Mouse (Mus musculus) lung, adult 2 months (tissue): ENCODE measurements around the gene Otulinl. TPM values are rescaled to one million over a fixed set of nuclear protein-coding genes. Genes with fewer than 3 reads are reported as not detected.

Experiments used
- DNase-seq: peaks from one replicate; pipeline ENCODE4 v3.0.0; 2022
- H3K4me1 ChIP-seq: fragments of 200-500 bp; 2 replicates; pipeline ENCODE4 v1.6.1; 2011; ENCODE audit warnings: low read length; ENCODE audit not compliant: control insufficient read depth, insufficient read depth
- H3K4me3 ChIP-seq: fragments of 200-500 bp; replicated peaks from 2 replicates; pipeline ENCODE3; 2011; ENCODE audit warnings: low read depth, mild to moderate bottlenecking, control low read depth, low read length; ENCODE audit errors: extremely low read depth
- CTCF ChIP-seq: fragments of 200-500 bp; IDR thresholded peaks from 2 replicates; pipeline ENCODE4 v1.5.1; 2011; ENCODE audit warnings: mild to moderate bottlenecking, low read length, control low read depth; ENCODE audit not compliant: insufficient read depth
- POLR2A ChIP-seq: fragments of 200-500 bp; IDR thresholded peaks from 2 replicates; pipeline ENCODE4 v1.6.1; 2011; ENCODE audit warnings: low read depth, mild to moderate bottlenecking, control low read depth, low read length, borderline replicate concordance; ENCODE audit errors: extremely low read depth
- WGBS: fragments of 180-500 bp; shearing (Covaris S2); methylation state at CpG from one replicate; pipeline ENCODE4 v1.1.7; 2018; 5-methylcytosine and 5-hydroxymethylcytosine counted together
- polyA plus RNA-seq: library from polyadenylated mRNA; depleted of rRNA; stranded (reverse); fragments of >200 nt; gene quantifications from 2 replicates; pipeline ENCODE4 v1.2.3, GENCODE M21; 2012

Otulinl gene
- polyA plus RNA-seq, 1 experiment, result 9.9 TPM

GRCm38 (mm10) chr15:27664126-27664525, 17.3 kb downstream of the Otulinl start:
- DNase-seq, result no peak
- Histone ChIP-seq H3K4me1 (peaks cover 3% of the 10 kb centered on the region; the same call in 1 of the 2 replicates), H3K4me3 (no peak overlapping the region)
- no peak for TF ChIP-seq CTCF
- no peak for TF ChIP-seq POLR2A
- 71% methylated on average over 9 of the region's 9 CpGs for WGBS

GRCm38 (mm10) chr15:27662699-27663098, 18.7 kb downstream of the Otulinl start:
- no peak overlapping the region for H3K4me3 ChIP-seq
- WGBS, result 21% methylated on average over 1 of the region's 1 CpGs
- no peak for DNase-seq
- TF ChIP-seq POLR2A (no peak), CTCF (no peak)
- H3K4me1 ChIP-seq, result peaks cover 3% of the 10 kb centered on the region; the same call in 1 of the 2 replicates

DNA sequence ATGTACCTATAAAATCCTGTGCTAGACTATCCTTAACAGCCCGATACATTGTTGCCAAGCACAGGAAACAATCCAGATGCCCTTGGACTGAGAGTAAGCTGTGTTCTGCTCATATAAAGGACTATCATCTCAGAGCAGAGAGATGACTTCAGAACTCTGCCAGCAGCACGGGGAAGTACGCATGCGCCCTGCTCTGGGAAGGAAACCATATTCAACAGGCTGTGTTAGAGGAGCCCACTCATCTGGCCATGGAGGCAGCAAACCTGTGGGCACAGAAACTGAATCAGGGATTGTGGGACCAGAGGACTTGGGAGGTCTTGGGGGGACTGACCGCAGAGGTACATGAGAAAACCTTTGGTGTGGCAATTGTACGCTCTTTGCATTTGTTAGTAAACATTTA, 19.7 kb downstream of the Otulinl start:
- WGBS, result 85% methylated on average over 6 of the region's 6 CpGs

DNA sequence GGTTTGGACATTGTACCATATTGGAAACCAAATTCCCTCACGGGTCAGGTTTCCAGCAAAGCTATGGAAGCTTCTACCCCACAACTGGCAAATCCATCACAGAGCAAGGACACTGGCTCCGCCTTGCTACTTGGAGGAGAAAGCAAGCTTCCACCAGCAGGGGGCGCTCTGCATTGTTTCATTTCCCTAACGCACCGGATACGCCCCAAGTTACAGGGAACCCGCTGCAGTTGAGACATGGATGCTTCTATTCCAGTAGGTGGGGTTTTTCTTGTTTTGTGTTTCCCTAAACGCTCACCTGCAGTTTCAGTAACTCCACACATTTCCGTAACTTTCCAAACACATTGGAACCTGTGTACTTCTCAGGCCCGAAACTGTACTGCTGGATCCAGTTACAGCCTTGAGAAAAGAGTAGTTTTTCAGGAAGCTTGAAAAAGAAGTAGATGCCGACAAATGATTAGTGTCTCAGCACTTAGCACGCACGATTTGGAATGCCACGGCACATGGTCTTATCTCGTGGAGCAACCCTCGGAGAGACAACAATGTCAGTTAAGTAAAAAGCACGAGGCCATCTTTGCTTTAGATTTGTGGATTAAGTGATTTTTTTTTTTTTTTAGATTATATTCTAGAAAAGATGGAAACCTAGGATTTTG, 21.7 kb downstream of the Otulinl start:
- TF ChIP-seq POLR2A (no peak), CTCF (peak; percentile 90)
- DNase-seq, result peak; percentile 86
- no peaks in the 10 kb centered on the region for H3K4me1 ChIP-seq
- 36% methylated on average over 17 of the region's 17 CpGs for WGBS
- H3K4me3 ChIP-seq, result no peak overlapping the region

More for the DNA sequence above, 19.7 kb downstream of the Otulinl start:
- TF ChIP-seq CTCF (no peak), POLR2A (no peak)
- Histone ChIP-seq H3K4me3 (no peak overlapping the region), H3K4me1 (peaks cover 3% of the 10 kb centered on the region; the same call in 1 of the 2 replicates)
- no peak for DNase-seq

DNA sequence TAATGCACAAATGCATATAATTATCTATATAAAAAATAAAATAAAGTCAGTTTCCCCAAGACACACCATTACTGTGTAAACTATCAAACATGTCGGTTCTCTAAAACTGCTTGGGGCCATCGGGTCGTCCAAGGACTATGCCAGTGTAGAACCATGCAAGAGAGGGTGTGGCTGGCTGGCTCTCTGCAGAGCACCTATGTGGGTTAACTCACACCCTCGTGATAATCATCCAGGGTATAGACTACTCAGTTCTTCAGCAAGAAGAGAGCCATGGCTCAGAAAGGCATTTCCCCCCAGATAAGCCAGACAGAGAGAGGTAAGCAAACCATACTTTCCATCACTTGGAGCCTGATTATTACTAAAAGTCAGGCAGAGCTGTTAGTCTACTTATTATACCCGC, 22.2 kb downstream of the Otulinl start:
- Histone ChIP-seq H3K4me1 (no peaks in the 10 kb centered on the region), H3K4me3 (no peak overlapping the region)
- DNase-seq, result no peak
- WGBS, result 88% methylated on average over 5 of the region's 5 CpGs
- TF ChIP-seq CTCF, result no peak

GRCm38 (mm10) chr15:27658356-27658755, 23.0 kb downstream of the Otulinl start:
- no peaks in the 10 kb centered on the region for H3K4me1 ChIP-seq
- H3K4me3 ChIP-seq, result no peak overlapping the region
- 74% methylated on average over 4 of the region's 4 CpGs for WGBS
- TF ChIP-seq CTCF (no peak), POLR2A (no peak)
- DNase-seq, result no peak

GRCm38 (mm10) chr15:27657866-27658265, 23.5 kb downstream of the Otulinl start:
- DNase-seq, result no peak
- no peak for TF ChIP-seq CTCF
- TF ChIP-seq POLR2A, result no peak
- H3K4me1 ChIP-seq, result no peaks in the 10 kb centered on the region
- no peak overlapping the region for H3K4me3 ChIP-seq
- WGBS, result 95% methylated on average over 10 of the region's 10 CpGs

GRCm38 (mm10) chr15:27656626-27657025, 24.8 kb downstream of the Otulinl start:
- DNase-seq, result no peak
- H3K4me3 ChIP-seq, result no peak overlapping the region
- no peaks in the 10 kb centered on the region for H3K4me1 ChIP-seq
- WGBS, result 76% methylated on average over 9 of the region's 9 CpGs
- no peak for TF ChIP-seq CTCF
- TF ChIP-seq POLR2A, result no peak

DNA sequence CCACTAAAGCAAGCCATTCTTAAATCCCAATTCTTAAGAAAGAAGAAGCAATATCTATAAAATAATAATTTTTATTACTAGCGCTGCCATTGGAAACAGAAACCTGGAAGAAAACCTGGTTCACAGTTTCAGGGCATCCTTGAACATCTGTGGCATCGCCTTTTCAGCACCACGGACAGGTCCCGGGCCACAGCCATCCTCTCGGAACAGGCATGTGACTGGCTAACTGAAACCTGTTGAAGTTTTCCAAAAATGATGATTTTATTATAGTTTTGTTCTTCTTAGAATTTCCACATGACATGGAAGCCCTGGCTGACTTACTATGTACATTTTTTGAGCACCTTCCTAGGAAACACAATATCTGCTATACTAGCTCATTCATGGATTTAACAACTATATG, 26.4 kb downstream of the Otulinl start:
- 22% methylated on average over 5 of the region's 5 CpGs for WGBS
- no peak for TF ChIP-seq POLR2A
- no peak overlapping the region for H3K4me3 ChIP-seq
- no peaks in the 10 kb centered on the region for H3K4me1 ChIP-seq
- no peak for DNase-seq

DNA sequence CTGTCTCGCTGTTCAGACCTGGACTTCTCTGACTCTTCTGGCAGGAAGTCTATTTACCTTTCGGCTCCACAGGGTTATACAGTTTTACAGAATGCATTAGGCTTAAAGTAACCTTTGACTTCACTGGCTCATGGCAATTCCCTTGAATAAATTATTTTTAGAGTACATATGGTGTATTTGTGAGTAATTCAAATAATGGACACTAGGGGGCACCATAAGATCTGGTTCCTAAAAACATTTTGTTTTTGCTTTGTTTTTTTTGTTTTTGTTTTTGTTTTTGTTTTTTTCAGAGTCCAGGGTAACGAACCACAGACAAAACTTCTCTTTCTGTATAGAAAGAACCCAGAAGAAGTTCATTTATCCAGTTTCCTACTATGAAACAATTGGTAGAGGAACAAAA, 33.7 kb downstream of the Otulinl start:
- DNase-seq, result no peak
- TF ChIP-seq POLR2A (no peak), CTCF (peak; percentile 32; the same call in 1 of the 2 replicates)
- Histone ChIP-seq H3K4me1 (no peaks in the 10 kb centered on the region), H3K4me3 (no peak overlapping the region)
- 48% methylated on average over 3 of the region's 3 CpGs for WGBS
